Mouse (Mus musculus): ENCODE results near the gene Plcxd2.

- TF ChIP-seq CTCF (IDR thresholded peaks at IDR 0.05) (peak; percentile 51), EP300 (IDR thresholded peaks at IDR 0.05; ENCODE audit: insufficient read depth, low read depth, low read length) (no peak)
These were observed 18.9 kb downstream of the Plcxd2 start for GRCm38 (mm10) chr16:45990901-45991676.

All from heart, adult 2 months (tissue).